Mouse (Mus musculus): ENCODE measurements around the gene Spp1.
"Not testable (repeated sequence)": the region's sequence is repeated elsewhere in the genome, so short reads cannot be mapped to it uniquely, and the experiment has no call there.

Spp1 gene

DNA sequence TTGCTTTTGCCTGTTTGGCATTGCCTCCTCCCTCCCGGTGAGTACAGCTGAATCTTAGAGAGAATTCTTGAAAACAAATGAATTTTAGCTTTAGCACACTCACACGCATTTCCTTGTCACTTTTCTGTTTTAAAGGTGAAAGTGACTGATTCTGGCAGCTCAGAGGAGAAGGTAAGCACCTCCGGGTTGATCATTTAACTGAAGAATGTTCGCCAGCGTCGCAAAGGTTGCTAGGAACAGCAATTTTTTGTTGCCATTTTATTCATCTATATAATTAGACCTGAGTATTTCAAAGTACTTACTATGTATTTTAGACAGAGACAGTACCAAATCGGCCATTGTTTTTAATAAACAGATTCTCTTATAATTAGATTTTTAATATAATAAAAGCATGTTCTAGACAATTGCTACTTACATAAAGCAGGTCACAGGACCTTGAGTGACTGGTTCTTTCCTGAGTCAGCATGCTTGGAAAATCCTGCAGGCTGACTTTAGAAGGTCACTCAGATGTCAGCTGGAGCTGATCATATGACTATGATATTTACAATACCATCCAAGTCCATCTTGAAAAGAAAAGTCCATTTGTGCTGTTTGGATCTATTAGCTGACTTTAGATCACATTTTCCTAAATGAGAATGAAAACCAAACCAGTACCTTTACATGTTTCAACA lies 1.6 kb downstream of the Spp1 start:
- no peak for DNase-seq (ENCODE audit: low read depth)

- DNase-seq (ENCODE audit: low read depth): no peak
Observed at GRCm38 (mm10) chr5:104442396-104442795, 7.5 kb downstream of the Spp1 start.

- no peak for DNase-seq (ENCODE audit: low read depth)
Observed at GRCm38 (mm10) chr5:104442850-104443249, 7.9 kb downstream of the Spp1 start.

GRCm38 (mm10) chr5:104446156-104446555 lies 11.2 kb downstream of the Spp1 start:
- no peak for DNase-seq (ENCODE audit: low read depth)

DNA sequence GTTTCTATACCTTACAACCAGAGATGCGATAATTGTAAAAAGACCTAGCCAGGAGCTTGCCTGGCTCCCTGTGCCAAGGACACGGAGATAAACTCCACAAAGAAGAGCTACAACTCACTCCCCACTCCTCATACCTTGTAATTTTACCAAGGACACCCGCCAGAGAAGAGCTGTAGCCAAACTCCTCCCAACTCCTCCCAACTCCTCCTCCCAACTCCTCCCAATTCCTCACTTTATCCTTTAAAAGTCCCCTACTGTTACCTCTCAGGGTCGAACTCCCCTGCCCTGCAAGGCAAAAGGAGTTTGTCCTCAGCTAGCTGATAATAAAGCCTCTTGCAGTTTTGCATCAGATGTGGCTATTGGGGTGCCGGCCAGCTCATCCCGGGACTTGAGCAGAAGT lies 13.4 kb downstream of the Spp1 start:
- not testable (repeated sequence) for DNase-seq (ENCODE audit: low read depth)

- no peak for DNase-seq (ENCODE audit: low read depth)
Observed at GRCm38 (mm10) chr5:104449491-104449890, 14.6 kb downstream of the Spp1 start.

- DNase-seq (ENCODE audit: low read depth): no peak
Observed at GRCm38 (mm10) chr5:104453075-104453474, 18.2 kb downstream of the Spp1 start.

GRCm38 (mm10) chr5:104454564-104454963 lies 19.6 kb downstream of the Spp1 start:
- no peak for DNase-seq (ENCODE audit: low read depth)

DNA sequence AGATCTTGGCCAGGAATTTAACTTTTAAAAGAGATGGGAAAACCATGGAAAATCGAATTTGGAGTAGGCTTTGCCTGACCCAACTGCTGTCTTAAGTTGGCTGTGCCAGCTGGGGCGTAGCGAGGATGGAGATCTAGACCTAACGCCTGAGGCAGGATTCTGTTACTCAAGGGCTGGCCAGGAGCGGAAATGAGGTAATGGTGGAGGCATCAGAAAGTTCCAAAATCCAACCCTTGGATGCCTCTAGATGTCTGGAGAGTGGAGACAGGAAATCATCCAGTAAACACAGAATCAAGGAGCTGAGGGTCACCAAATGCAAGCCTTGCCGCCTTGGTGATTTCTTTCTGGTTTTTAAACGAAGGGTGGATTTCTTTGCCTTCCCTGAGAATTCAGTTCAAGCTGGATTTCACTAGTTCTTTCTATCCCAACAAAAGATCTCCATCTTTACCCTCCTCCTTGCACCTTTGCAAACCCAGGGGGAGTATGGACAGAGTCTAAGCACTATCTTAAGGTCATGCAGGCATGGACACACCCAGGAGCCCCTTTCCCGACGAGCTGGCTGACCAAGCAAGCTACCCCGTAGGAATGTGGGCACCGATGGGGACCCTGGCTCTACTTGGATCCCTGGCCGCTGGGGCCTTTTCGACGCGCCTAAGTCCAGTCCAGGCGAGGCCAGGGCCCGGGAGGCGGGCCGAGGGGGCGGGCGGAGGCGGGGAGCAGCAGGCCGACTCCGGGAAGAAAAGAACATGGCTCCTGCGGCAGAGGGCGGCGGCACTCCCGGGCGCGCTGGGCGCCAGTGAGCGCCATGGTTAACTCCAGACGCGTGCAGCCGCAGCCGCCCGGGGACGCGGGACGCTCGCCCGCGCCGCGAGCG lies 24.2 kb downstream of the Spp1 start, which contains the start of gene Pkd2:
TSS of gene Pkd2 (plus strand) at position 619 of the 874 bp plus-strand sequence.
- no peak for DNase-seq (ENCODE audit: low read depth)

GRCm38 (mm10) chr5:104459706-104460455 lies 25.0 kb downstream of the Spp1 start:
- DNase-seq (ENCODE audit: low read depth): no peak

DNA sequence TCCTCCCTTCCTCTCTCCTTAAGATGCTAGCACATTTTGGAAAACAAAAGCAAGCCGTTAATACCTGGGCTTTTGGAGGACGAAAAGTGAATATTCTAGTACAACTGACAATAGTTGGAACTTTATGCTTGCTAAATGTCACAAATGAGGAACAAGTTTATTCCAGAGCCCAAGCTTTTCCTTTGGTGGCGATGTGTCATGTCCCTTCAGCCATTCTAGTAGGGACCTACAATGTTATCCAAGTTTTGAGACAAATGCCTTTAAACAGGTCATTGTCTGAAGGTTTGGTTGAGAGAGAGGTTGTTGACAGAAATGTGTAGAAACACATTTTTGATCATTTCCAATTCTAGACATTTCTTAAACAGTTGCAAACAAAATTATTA lies 25.5 kb downstream of the Spp1 start:
- no peak for DNase-seq (ENCODE audit: low read depth)

GRCm38 (mm10) chr5:104460856-104461255 lies 25.9 kb downstream of the Spp1 start:
- DNase-seq (ENCODE audit: low read depth): no peak

GRCm38 (mm10) chr5:104465279-104465678 lies 30.4 kb downstream of the Spp1 start:
- no peak for DNase-seq (ENCODE audit: low read depth)

GRCm38 (mm10) chr5:104465731-104466130 lies 30.8 kb downstream of the Spp1 start:
- DNase-seq (ENCODE audit: low read depth): no peak

- DNase-seq (ENCODE audit: low read depth): no peak
Observed at GRCm38 (mm10) chr5:104466816-104467215, 31.9 kb downstream of the Spp1 start.

DNA sequence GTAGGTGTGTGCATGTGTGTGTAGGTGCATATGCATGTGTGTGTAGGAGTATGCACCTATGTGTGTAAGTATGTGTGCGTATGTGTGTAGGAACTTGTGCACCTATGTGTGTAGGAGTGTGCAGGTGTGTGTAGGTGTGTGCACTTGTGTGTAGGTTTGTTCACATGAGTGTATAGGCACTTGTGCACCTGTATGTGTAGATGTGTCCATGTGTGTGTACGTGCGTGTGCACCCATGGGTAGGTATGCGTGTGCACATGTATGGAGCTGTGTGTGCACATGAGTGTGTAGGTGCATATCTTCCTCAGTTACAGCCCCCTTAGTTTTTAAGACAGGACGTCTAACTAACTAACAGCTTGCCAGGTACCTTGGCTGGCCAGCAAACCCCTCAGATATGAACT lies 33.7 kb downstream of the Spp1 start:
- DNase-seq (ENCODE audit: low read depth): no peak

GRCm38 (mm10) chr5:104470981-104471391 lies 36.1 kb downstream of the Spp1 start:
- no peak for DNase-seq (ENCODE audit: low read depth)

DNA sequence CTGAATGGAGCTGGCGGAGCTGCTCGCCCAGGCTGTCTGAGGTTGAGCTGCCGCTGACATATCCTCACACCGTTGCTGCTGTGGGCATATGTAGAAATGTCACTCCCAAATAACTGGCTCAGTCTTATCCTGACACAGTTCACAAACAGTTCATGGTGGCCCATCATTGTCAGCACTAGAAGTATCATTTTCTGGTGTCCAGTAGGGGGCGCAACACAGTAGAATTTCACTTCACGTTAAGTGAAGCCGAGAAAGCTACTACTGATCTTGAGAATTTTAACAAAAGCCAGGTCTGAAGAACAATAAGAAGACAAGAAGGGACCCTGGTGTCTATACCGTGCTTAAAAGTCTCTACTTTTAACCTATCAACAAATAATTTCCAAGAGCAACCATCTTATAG lies 37.5 kb downstream of the Spp1 start:
- DNase-seq (ENCODE audit: low read depth): peak; percentile 22

- no peak for DNase-seq (ENCODE audit: low read depth)
Observed at GRCm38 (mm10) chr5:104480367-104480766, 45.4 kb downstream of the Spp1 start.

DNA sequence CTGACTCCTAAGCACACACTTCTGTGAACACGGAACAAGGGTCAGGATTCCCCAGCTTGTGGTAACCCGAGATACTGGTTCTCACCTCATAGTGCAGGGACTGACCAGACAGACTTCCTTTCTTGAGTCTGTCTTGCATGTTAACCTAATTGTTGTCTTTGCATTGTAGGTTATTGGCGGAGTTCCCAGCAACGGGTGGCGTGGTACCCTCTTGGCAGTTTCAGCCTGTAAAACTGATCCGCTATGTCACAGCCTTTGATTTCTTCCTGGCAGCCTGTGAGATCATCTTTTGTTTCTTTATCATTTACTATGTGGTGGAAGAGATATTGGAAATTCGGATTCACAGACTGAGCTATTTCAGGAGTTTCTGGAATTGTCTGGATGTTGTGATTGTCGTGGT lies 47.9 kb downstream of the Spp1 start:
- no peak for DNase-seq (ENCODE audit: low read depth)
